Mouse (Mus musculus): ENCODE results near the gene Defb23. TPM values are rescaled to one million over a fixed set of nuclear protein-coding genes. Genes with fewer than 3 reads are reported as not detected.
A peak's percentile ranks its signal among the peaks of the same experiment; 100 is the strongest.

Defb23 gene
- polyA plus RNA-seq, 1 experiment from 2014 or later, result not detected

- ATAC-seq, result no peak
Measured at GRCm38 (mm10) chr2:152470973-152471372, 6.6 kb upstream of the Defb23 start.

GRCm38 (mm10) chr2:152459241-152459640 is 5.2 kb downstream of the Defb23 start:
- TF ChIP-seq EP300 (IDR thresholded peaks at IDR 0.05), result no peak
- TF ChIP-seq CTCF (IDR thresholded peaks at IDR 0.05), result no peak
- no peak overlapping the region for H3K4me3 ChIP-seq (ENCODE audit: low read depth, low read length)
- H3K9me3 ChIP-seq (ENCODE audit: low read length), result no peaks in the 10 kb centered on the region
- no peak overlapping the region for H3K4me2 ChIP-seq (replicated peaks; ENCODE audit: low read depth, low read length)
- no peak overlapping the region for H3K27ac ChIP-seq (ENCODE audit: low read length)
- 38% methylated on average over 13 of the region's 13 CpGs for WGBS
- H3K9ac ChIP-seq (replicated peaks; ENCODE audit: low read depth), result no peak overlapping the region
- ATAC-seq, result no peak
- no peak for DNase-seq (ENCODE audit: low spot score)
- no peaks in the 10 kb centered on the region for H3K4me1 ChIP-seq (ENCODE audit: insufficient read depth, low read depth, low read length)
- H3K27me3 ChIP-seq (replicated peaks; ENCODE audit: insufficient read depth, low read length), result no peaks in the 10 kb centered on the region
- H3K36me3 ChIP-seq (ENCODE audit: insufficient read depth, low read length), result no peaks in the 10 kb centered on the region

More at GRCm38 (mm10) chr2:152470973-152471372, 6.6 kb upstream of the Defb23 start:
- H3K4me3 ChIP-seq (ENCODE audit: low read depth, low read length), result no peak overlapping the region
- peak; percentile 50 for DNase-seq (ENCODE audit: low spot score)
- no peak overlapping the region for H3K4me2 ChIP-seq (replicated peaks; ENCODE audit: low read depth, low read length)
- no peak overlapping the region for H3K9ac ChIP-seq (replicated peaks; ENCODE audit: low read depth)
- peak; percentile 82 for TF ChIP-seq CTCF (IDR thresholded peaks at IDR 0.05)
- no peak for TF ChIP-seq EP300 (IDR thresholded peaks at IDR 0.05)
- H3K36me3 ChIP-seq (ENCODE audit: insufficient read depth, low read length), result no peaks in the 10 kb centered on the region
- no peak overlapping the region for H3K27ac ChIP-seq (ENCODE audit: low read length)
- 24% methylated on average over 7 of the region's 7 CpGs for WGBS
- no peaks in the 10 kb centered on the region for H3K27me3 ChIP-seq (replicated peaks; ENCODE audit: insufficient read depth, low read length)
- H3K9me3 ChIP-seq (ENCODE audit: low read length), result no peaks in the 10 kb centered on the region
- no peaks in the 10 kb centered on the region for H3K4me1 ChIP-seq (ENCODE audit: insufficient read depth, low read depth, low read length)

GRCm38 (mm10) chr2:152452101-152452781 is 12.2 kb downstream of the Defb23 start:
- Histone ChIP-seq H3K9me3 (ENCODE audit: low read length) (no peaks in the 10 kb centered on the region), H3K4me1 (ENCODE audit: insufficient read depth, low read depth, low read length) (no peaks in the 10 kb centered on the region), H3K27me3 (replicated peaks; ENCODE audit: insufficient read depth, low read length) (no peaks in the 10 kb centered on the region), H3K4me2 (replicated peaks; ENCODE audit: low read depth, low read length) (no peak overlapping the region), H3K9ac (replicated peaks; ENCODE audit: low read depth) (no peak overlapping the region), H3K36me3 (ENCODE audit: insufficient read depth, low read length) (no peaks in the 10 kb centered on the region), H3K27ac (ENCODE audit: low read length) (no peak overlapping the region), H3K4me3 (ENCODE audit: low read depth, low read length) (no peak overlapping the region)
- no peak for DNase-seq (ENCODE audit: low spot score)
- 57% methylated on average over 4 of the region's 4 CpGs for WGBS
- 0 out of 2 replicates have a peak, but pooled peaks have one; percentile 12 for ATAC-seq
- TF ChIP-seq CTCF (IDR thresholded peaks at IDR 0.05) (no peak), EP300 (IDR thresholded peaks at IDR 0.05) (no peak)

- TF ChIP-seq EP300 (IDR thresholded peaks at IDR 0.05), result no peak
- peak; percentile 72 for TF ChIP-seq CTCF (IDR thresholded peaks at IDR 0.05)
- WGBS, result 1% methylated on average over 5 of the region's 5 CpGs
- DNase-seq (ENCODE audit: low spot score) (peak; percentile 35), ATAC-seq (no peak)
- Histone ChIP-seq H3K27ac (ENCODE audit: low read length) (no peak overlapping the region), H3K4me2 (replicated peaks; ENCODE audit: low read depth, low read length) (no peak overlapping the region), H3K9me3 (ENCODE audit: low read length) (no peaks in the 10 kb centered on the region), H3K4me3 (ENCODE audit: low read depth, low read length) (no peak overlapping the region), H3K27me3 (replicated peaks; ENCODE audit: insufficient read depth, low read length) (no peaks in the 10 kb centered on the region), H3K9ac (replicated peaks; ENCODE audit: low read depth) (no peak overlapping the region), H3K36me3 (ENCODE audit: insufficient read depth, low read length) (no peaks in the 10 kb centered on the region), H3K4me1 (ENCODE audit: insufficient read depth, low read depth, low read length) (no peaks in the 10 kb centered on the region)
Measured at GRCm38 (mm10) chr2:152450241-152450640, 14.2 kb downstream of the Defb23 start.

- Histone ChIP-seq H3K9ac (replicated peaks; ENCODE audit: low read depth) (no peak overlapping the region), H3K4me2 (replicated peaks; ENCODE audit: low read depth, low read length) (no peak overlapping the region), H3K9me3 (ENCODE audit: low read length) (no peaks in the 10 kb centered on the region), H3K36me3 (ENCODE audit: insufficient read depth, low read length) (no peaks in the 10 kb centered on the region), H3K27ac (ENCODE audit: low read length) (no peak overlapping the region), H3K4me3 (ENCODE audit: low read depth, low read length) (no peak overlapping the region), H3K27me3 (replicated peaks; ENCODE audit: insufficient read depth, low read length) (no peaks in the 10 kb centered on the region), H3K4me1 (ENCODE audit: insufficient read depth, low read depth, low read length) (no peaks in the 10 kb centered on the region)
- no peak for TF ChIP-seq CTCF (IDR thresholded peaks at IDR 0.05)
- TF ChIP-seq EP300 (IDR thresholded peaks at IDR 0.05), result no peak
- WGBS, result 22% methylated on average over 5 of the region's 5 CpGs
- ATAC-seq, result no peak
- DNase-seq (ENCODE audit: low spot score), result no peak
Measured at GRCm38 (mm10) chr2:152447461-152447860, 17.0 kb downstream of the Defb23 start.

GRCm38 (mm10) chr2:152446642-152447041 is 17.8 kb downstream of the Defb23 start:
- Histone ChIP-seq H3K4me1 (ENCODE audit: insufficient read depth, low read depth, low read length) (no peaks in the 10 kb centered on the region), H3K4me3 (ENCODE audit: low read depth, low read length) (no peak overlapping the region), H3K27me3 (replicated peaks; ENCODE audit: insufficient read depth, low read length) (no peaks in the 10 kb centered on the region), H3K27ac (ENCODE audit: low read length) (no peak overlapping the region), H3K9ac (replicated peaks; ENCODE audit: low read depth) (no peak overlapping the region), H3K36me3 (ENCODE audit: insufficient read depth, low read length) (no peaks in the 10 kb centered on the region), H3K9me3 (ENCODE audit: low read length) (no peaks in the 10 kb centered on the region), H3K4me2 (replicated peaks; ENCODE audit: low read depth, low read length) (no peak overlapping the region)
- TF ChIP-seq CTCF (IDR thresholded peaks at IDR 0.05), result no peak
- WGBS, result 45% methylated on average over 2 of the region's 2 CpGs
- no peak for DNase-seq (ENCODE audit: low spot score)
- ATAC-seq, result no peak

Measured in lung, postnatal 0 days (tissue).